Mouse (Mus musculus) cerebral cortex, adult 2 months (tissue): ENCODE data around the gene Sp6.

ENCODE experiments used
- WGBS: fragments of 180-500 bp; shearing (Covaris S2); methylation state at CpG from one replicate; pipeline ENCODE4 v1.1.7; 2018; 5-methylcytosine and 5-hydroxymethylcytosine counted together

Gene Sp6

DNA sequence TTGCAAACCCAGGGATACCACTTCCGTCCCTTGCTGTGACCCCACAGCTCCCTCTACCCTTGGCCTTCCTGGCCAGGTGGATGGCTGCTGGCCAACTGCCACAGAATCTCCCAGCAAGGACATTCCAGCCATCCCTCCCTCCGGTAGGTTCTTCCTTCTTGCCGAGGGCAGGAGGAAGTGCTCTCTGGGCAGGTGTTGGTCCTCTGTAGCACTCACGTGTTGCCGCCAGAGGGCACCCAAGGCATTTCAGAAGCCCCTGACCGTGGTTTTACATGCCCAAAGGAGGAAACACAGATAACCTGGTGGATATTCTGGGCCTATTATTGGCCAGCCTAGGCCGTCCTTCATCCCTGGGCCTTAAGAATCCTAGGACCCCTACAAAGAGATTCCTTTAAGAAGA, 30.8 kb upstream of the Sp6 start:
- WGBS, result 3% methylated on average over 7 of the region's 7 CpGs

DNA sequence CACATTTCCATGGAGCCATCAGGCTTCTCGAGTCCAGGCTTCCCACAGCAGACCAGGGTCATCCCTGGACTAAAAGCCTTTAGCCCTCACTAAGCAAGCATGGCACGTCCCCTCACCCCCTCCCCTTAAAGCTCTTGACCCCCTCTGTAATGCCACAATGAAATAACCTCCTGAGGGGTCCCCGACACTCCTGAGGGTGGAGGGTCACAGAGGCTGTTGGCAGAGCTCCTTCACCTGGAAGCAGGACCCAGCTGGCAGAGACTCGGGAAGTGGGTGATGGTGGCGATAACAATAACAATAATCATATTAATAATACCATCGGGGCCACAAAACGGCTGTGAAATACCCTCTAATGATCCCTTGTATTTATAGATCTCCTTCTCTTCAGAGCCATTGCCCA, 30.3 kb upstream of the Sp6 start, which contains the start of gene Sp2:
Gene Sp2, minus strand, starts transcription at position 101 of the 400 bp plus-strand sequence.
- 76% methylated on average over 7 of the region's 7 CpGs for WGBS

DNA sequence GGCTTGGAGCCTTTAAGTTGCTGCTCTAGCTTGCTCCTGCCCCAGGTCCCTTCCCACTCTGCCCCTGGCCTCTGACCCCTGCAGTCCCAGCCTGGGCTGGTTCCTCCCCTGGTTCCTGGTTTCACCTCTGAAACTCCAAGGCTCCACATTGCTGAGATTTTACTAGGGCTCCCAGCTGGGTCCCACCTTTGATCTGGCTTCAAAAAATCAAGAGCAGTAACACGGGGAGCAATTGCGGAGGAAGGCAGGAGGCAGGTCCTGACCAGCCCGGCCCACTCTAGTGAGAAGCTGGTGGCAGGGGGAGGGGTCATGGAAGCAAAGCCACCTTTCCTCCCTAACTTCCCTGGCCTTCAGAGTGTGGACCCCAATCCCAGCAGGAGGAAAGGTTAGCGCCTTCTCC, 28.3 kb upstream of the Sp6 start:
- 53% methylated on average over 4 of the region's 4 CpGs for WGBS

DNA sequence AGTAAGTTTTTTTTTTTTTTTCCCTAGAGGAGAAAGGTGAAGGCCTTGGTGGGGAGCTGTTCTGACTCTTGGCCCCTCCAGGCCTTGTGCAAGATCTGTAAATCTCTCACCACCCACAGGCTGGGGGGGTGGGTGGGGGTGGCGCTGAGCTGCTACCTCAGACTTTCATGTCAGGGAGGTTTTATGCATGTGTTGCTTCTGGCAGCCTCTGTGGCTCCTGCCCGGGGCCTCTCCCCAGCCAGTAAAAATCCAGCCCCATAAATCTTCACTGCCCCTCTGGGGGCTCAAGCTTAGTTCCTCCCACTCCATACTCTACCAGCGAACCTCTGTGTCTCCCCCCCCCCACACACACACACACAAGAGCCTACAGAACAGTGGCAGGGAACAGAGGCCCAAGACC, 26.7 kb upstream of the Sp6 start:
- WGBS, result 66% methylated on average over 3 of the region's 3 CpGs

DNA sequence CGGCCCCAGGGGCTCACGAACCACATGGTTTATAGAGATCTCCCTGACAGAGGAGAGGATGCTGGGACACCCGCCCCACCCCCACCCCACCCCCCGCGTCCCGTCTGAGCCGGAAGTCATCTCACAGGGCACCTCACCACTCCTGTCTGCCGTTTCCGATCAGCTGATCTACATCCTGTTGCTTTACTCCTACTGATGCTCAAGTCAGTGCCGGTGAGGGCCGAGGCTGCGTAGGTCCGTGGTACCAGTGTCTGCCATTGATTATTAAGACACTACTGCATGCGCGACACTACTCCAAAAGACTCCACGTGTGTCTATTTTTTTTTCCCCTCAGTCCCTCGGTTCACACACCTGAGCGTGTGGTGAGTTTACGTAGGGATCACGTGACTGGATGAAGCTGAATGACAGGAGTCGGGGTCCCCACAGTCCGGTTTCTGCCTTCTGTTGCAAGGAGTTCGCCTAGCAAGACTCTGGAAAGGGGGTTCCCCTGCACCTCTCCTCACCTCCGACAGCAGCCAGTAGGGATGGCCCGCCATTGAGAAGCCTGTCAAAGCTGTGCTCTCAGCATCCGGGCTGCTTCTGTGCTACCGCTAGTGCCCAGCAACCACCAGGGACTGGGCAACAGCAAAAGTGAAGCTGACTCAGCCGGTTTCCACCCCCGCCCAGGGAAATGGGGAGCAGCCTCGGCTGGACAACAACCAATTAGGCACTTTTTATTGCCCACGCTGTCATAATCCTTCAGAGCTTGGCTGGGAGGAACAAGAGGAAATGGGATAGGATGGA, 25.1 kb upstream of the Sp6 start:
- WGBS, result 15% methylated on average over 31 of the region's 31 CpGs

- WGBS, result 67% methylated on average over 5 of the region's 5 CpGs
Measured at GRCm38 (mm10) chr11:96991501-96991900, 21.7 kb upstream of the Sp6 start.

GRCm38 (mm10) chr11:96992722-96993311, 20.4 kb upstream of the Sp6 start:
- WGBS, result 58% methylated on average over 8 of the region's 8 CpGs

DNA sequence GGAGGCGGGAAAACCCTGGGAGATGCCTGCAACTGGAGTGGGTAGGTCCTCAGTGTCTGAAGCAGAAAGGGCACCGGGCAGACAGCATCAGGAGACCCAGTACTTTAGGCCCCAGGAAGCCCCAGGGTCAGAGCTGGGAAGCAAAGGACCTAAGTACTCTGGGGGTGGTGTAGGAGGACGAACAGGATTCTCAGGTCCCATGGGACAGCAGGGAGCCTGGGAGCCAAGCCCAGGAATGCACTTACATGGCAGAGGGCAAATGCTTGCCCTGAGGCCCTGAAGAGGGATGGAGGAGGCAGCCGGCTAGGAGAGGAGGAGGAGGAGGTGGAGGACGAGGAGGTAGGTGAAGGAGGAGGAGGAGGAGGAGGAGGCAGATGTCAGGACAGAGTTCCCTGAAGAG, 18.2 kb upstream of the Sp6 start:
- WGBS, result 63% methylated on average over 5 of the region's 5 CpGs

GRCm38 (mm10) chr11:96995836-96996772, 17.1 kb upstream of the Sp6 start:
- 88% methylated on average over 15 of the region's 15 CpGs for WGBS

GRCm38 (mm10) chr11:96996773-96997379, 16.3 kb upstream of the Sp6 start:
- 32% methylated on average over 17 of the region's 17 CpGs for WGBS

DNA sequence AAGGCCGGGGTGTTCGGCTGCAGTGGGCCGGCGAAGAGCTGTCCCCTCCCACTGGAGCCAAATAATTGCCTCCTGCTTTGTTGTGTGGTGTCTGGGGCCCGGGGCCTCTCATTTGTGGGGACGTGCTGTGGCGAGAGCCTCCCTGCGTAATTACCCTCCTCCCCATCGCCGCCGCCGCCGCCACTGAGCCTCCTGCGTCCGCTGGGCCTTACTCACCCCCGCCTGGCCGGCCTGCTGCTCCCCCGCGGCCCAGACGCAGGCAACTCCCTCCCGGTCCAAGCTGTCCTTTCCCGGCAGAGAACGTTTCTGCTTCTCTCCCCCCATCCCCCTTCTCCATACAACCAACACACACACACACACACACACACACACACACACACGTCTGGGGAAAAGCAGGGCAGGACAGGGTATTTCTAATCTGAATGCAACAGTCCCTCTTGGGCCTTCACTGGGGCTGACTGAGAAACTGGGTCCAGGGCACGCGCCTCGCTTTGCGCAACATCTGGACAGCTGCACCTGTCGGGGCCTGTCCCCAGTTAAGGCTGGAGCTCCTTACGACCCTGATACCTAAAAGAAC, 15.7 kb upstream of the Sp6 start:
- WGBS, result 20% methylated on average over 30 of the region's 30 CpGs

- WGBS, result 66% methylated on average over 5 of the region's 5 CpGs
Measured at GRCm38 (mm10) chr11:97003170-97003569, 10.0 kb upstream of the Sp6 start.

- 77% methylated on average over 9 of the region's 9 CpGs for WGBS
Measured at GRCm38 (mm10) chr11:97007093-97007794, 6.0 kb upstream of the Sp6 start.

- 82% methylated on average over 8 of the region's 8 CpGs for WGBS
Measured at GRCm38 (mm10) chr11:97009198-97009790, 3.9 kb upstream of the Sp6 start.

DNA sequence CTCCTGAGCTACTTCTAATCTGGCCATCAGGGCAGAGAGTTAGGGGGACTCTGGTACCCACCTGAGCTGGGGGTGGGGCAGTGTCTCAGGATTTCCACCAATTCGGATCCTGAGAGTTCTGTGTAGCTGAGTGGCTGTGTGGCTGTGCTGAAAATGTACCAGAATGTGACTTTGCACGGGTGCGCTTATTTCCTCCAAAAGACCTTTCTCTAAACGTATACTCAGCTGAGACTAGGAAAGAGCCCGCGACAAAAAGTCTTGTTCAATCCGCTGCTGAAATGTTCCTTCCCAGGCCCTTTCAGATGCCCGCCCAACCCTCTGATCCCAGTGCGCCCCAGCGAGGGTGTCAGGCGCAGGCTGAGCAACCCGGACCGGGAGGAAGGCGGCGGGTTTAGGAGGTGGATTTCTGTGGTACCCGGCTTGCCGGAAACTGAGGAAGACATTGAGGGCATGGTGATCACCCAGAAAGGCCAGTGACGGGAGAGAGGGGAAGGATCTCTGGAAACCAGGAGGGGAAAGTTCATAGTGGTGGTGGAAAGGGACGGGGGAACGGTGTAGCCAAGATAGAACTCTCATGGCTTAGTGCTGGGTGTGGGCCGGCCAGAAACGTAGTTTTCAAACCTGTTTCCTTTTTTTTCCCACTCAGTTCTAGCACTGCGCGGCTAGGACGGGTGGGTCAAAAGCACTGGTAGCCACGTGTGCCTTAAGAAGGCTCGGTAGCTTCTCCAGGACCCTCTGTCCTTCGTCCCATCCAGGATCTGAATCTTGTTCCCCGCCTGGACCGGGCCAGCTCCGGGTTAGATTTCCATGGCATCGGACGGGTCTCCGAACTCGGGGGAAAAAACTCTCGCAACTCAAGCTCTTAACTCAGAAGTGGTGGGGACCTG, 4.7 kb downstream of the Sp6 start:
- WGBS, result 2% methylated on average over 36 of the region's 36 CpGs

- WGBS, result 2% methylated on average over 63 of the region's 68 CpGs
Measured at GRCm38 (mm10) chr11:97018583-97019344, 5.6 kb downstream of the Sp6 start.

GRCm38 (mm10) chr11:97019345-97019708, 6.1 kb downstream of the Sp6 start:
- WGBS, result 9% methylated on average over 13 of the region's 13 CpGs

DNA sequence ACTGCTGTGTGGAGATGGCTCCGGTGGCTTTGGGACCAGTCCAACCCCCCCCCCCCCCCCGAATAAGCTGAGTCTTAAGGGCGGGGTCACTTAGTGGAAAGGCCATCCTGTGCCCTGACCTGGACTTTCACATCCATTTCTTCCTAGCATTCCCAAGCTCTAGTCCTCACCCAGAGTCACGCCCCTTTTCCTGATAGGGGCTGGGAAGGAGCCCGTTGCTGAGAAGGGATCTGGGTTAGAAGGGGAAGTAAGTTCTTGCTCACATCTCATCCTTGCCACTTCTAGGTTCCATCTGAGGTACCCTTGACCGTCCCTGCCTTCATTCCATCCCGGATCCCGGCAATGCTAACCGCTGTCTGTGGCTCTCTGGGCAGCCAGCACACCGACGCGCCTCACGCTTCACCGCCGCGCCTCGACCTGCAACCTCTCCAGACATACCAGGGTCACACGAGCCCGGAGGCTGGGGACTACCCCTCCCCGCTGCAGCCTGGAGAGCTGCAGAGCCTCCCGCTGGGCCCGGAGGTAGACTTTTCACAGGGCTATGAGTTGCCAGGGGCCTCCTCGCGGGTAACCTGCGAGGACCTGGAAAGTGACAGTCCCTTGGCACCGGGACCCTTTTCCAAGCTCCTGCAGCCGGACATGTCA, 8.0 kb downstream of the Sp6 start:
- WGBS, result 1% methylated on average over 27 of the region's 27 CpGs
